Mouse (Mus musculus) WW6 (cell line): ENCODE measurements around the gene Rbm47.

Source experiments
- DNase-seq: peaks from one replicate; pipeline ENCODE4 v3.0.0-alpha.2; 2013; ENCODE audit warnings: low read depth, low spot score

Rbm47 gene

GRCm38 (mm10) chr5:66165748-66166147, 7.2 kb downstream of the Rbm47 start:
- DNase-seq: no peak

- no peak for DNase-seq
These were observed 16.4 kb downstream of the Rbm47 start for GRCm38 (mm10) chr5:66156431-66156962.

GRCm38 (mm10) chr5:66154616-66155015, 18.3 kb downstream of the Rbm47 start:
- no peak for DNase-seq

- no peak for DNase-seq
These were observed 19.4 kb downstream of the Rbm47 start for GRCm38 (mm10) chr5:66153486-66153885.

GRCm38 (mm10) chr5:66151301-66152188, 21.4 kb downstream of the Rbm47 start:
- peak; percentile 53 for DNase-seq

- no peak for DNase-seq
These were observed 22.1 kb downstream of the Rbm47 start for GRCm38 (mm10) chr5:66150706-66151300.

- no peak for DNase-seq
These were observed 22.7 kb downstream of the Rbm47 start for GRCm38 (mm10) chr5:66150106-66150705.

GRCm38 (mm10) chr5:66149571-66149970, 23.3 kb downstream of the Rbm47 start:
- no peak for DNase-seq

- no peak for DNase-seq
These were observed 23.8 kb downstream of the Rbm47 start for GRCm38 (mm10) chr5:66149111-66149510.

GRCm38 (mm10) chr5:66147313-66147712, 25.6 kb downstream of the Rbm47 start:
- no peak for DNase-seq

GRCm38 (mm10) chr5:66145583-66145982, 27.3 kb downstream of the Rbm47 start:
- no peak for DNase-seq

GRCm38 (mm10) chr5:66143093-66144032, 29.6 kb downstream of the Rbm47 start:
- no peak for DNase-seq

GRCm38 (mm10) chr5:66141474-66141873, 31.4 kb downstream of the Rbm47 start:
- DNase-seq: no peak

GRCm38 (mm10) chr5:66139634-66140295, 33.2 kb downstream of the Rbm47 start:
- no peak for DNase-seq

- no peak for DNase-seq
These were observed 33.7 kb downstream of the Rbm47 start for GRCm38 (mm10) chr5:66139171-66139570.

GRCm38 (mm10) chr5:66138597-66138996, 34.3 kb downstream of the Rbm47 start:
- DNase-seq: no peak

- no peak for DNase-seq
These were observed 35.7 kb downstream of the Rbm47 start for GRCm38 (mm10) chr5:66137250-66137649.

GRCm38 (mm10) chr5:66135853-66136210, 37.1 kb downstream of the Rbm47 start:
- no peak for DNase-seq

- no peak for DNase-seq
These were observed 37.6 kb downstream of the Rbm47 start for GRCm38 (mm10) chr5:66135161-66135852.

- DNase-seq: no peak
These were observed 38.3 kb downstream of the Rbm47 start for GRCm38 (mm10) chr5:66134578-66134977.
